Mouse (Mus musculus): ENCODE results near the gene Plcl2. TPM values are rescaled to one million over a fixed set of nuclear protein-coding genes. Genes with fewer than 3 reads are reported as not detected.

The Plcl2 gene
- polyA plus RNA-seq (2014; fragmentation: Nextera tagmentation; extraction: Ambion mirVana) = 5.1 and 5.9 TPM in 2 replicates

- peak within 1 kb of the TSS; percentile 80 for H3K4me2 ChIP-seq (replicated peaks; ENCODE audit: low read depth, low read length)
- ATAC-seq (ENCODE audit: insufficient number of reproducible peaks, insufficient read depth, low FRiP score, low read depth) = peak; percentile 66
These were observed at the start of gene Plcl2 for GRCm38 (mm10) chr17:50509251-50510104. Plcl2 (plus strand) TSS chr17:50509403.

GRCm38 (mm10) chr17:50460301-50460700, 48.9 kb upstream of the Plcl2 start:
- Histone ChIP-seq H3K9me3 (ENCODE audit: control insufficient read depth, low read depth, low read length) (no peaks in the 10 kb centered on the region), H3K27ac (ENCODE audit: low read length) (no peak overlapping the region), H3K4me3 (ENCODE audit: low read depth, low read length) (no peak overlapping the region), H3K27me3 (ENCODE audit: control insufficient read depth, insufficient read depth, low read length) (no peaks in the 10 kb centered on the region), H3K4me2 (replicated peaks; ENCODE audit: low read depth, low read length) (no peak overlapping the region), H3K36me3 (ENCODE audit: control insufficient read depth, insufficient read depth, low read length) (no peaks in the 10 kb centered on the region), H3K9ac (replicated peaks; ENCODE audit: low read depth, low read length) (no peak overlapping the region), H3K4me1 (ENCODE audit: control insufficient read depth, insufficient read depth, low read length) (no peaks in the 10 kb centered on the region)
- WGBS = 70% methylated on average over 8 of the region's 8 CpGs
- no peak for ATAC-seq (ENCODE audit: insufficient number of reproducible peaks, insufficient read depth, low FRiP score, low read depth)

More at GRCm38 (mm10) chr17:50509251-50510104, at the start of gene Plcl2:
- no peaks in the 10 kb centered on the region for H3K9me3 ChIP-seq (ENCODE audit: control insufficient read depth, low read depth, low read length)
- H3K4me1 ChIP-seq (ENCODE audit: control insufficient read depth, insufficient read depth, low read length) = 0 out of 2 replicates have a peak, but pooled peaks cover 4% of the 10 kb centered on the region
- H3K9ac ChIP-seq (replicated peaks; ENCODE audit: low read depth, low read length) = peak within 1 kb of the TSS; percentile 76
- peak within 1 kb of the TSS; percentile 79 for H3K4me3 ChIP-seq (ENCODE audit: low read depth, low read length)
- H3K27ac ChIP-seq (ENCODE audit: low read length) = peak within 1 kb of the TSS; percentile 84
- H3K36me3 ChIP-seq (ENCODE audit: control insufficient read depth, insufficient read depth, low read length) = no peaks in the 10 kb centered on the region
- no peaks in the 10 kb centered on the region for H3K27me3 ChIP-seq (ENCODE audit: control insufficient read depth, insufficient read depth, low read length)
- under 1% methylated on average over 95 of the region's 95 CpGs for WGBS

DNA sequence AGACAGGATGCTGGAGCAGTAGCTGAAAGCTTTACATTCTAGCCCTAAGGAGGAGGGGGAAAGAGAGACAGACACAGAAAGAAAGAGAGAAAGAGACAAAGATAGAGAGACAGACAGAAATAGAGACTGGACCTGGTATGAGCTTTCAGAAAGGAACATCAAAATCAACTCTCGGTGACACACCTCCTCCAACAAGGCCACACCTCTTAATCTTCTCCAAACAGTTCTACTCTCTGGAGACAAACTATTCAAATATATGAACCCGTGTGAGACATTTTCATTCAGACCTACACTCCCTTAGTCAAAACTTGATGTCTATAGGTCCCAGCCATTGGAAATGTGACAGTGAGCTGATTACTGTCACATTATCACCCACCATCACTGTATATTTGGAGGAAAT, 41.8 kb upstream of the Plcl2 start:
- Histone ChIP-seq H3K4me3 (ENCODE audit: low read depth, low read length) (no peak overlapping the region), H3K9ac (replicated peaks; ENCODE audit: low read depth, low read length) (no peak overlapping the region), H3K4me1 (ENCODE audit: control insufficient read depth, insufficient read depth, low read length) (no peaks in the 10 kb centered on the region; the same call in none of the 2 replicates), H3K27me3 (ENCODE audit: control insufficient read depth, insufficient read depth, low read length) (no peaks in the 10 kb centered on the region), H3K4me2 (replicated peaks; ENCODE audit: low read depth, low read length) (no peak overlapping the region), H3K27ac (ENCODE audit: low read length) (no peak overlapping the region), H3K36me3 (ENCODE audit: control insufficient read depth, insufficient read depth, low read length) (no peaks in the 10 kb centered on the region), H3K9me3 (ENCODE audit: control insufficient read depth, low read depth, low read length) (no peaks in the 10 kb centered on the region)
- ATAC-seq (ENCODE audit: insufficient number of reproducible peaks, insufficient read depth, low FRiP score, low read depth) = no peak
- WGBS = 70% methylated on average over 2 of the region's 2 CpGs

GRCm38 (mm10) chr17:50469126-50469525, 40.1 kb upstream of the Plcl2 start:
- no peak for ATAC-seq (ENCODE audit: insufficient number of reproducible peaks, insufficient read depth, low FRiP score, low read depth)
- no peaks in the 10 kb centered on the region for H3K27me3 ChIP-seq (ENCODE audit: control insufficient read depth, insufficient read depth, low read length)
- no peak overlapping the region for H3K4me2 ChIP-seq (replicated peaks; ENCODE audit: low read depth, low read length)
- no peaks in the 10 kb centered on the region; the same call in none of the 2 replicates for H3K4me1 ChIP-seq (ENCODE audit: control insufficient read depth, insufficient read depth, low read length)
- no peak overlapping the region for H3K27ac ChIP-seq (ENCODE audit: low read length)
- H3K36me3 ChIP-seq (ENCODE audit: control insufficient read depth, insufficient read depth, low read length) = no peaks in the 10 kb centered on the region
- H3K9me3 ChIP-seq (ENCODE audit: control insufficient read depth, low read depth, low read length) = no peaks in the 10 kb centered on the region
- H3K9ac ChIP-seq (replicated peaks; ENCODE audit: low read depth, low read length) = no peak overlapping the region
- 83% methylated on average over 5 of the region's 5 CpGs for WGBS
- no peak overlapping the region for H3K4me3 ChIP-seq (ENCODE audit: low read depth, low read length)

DNA sequence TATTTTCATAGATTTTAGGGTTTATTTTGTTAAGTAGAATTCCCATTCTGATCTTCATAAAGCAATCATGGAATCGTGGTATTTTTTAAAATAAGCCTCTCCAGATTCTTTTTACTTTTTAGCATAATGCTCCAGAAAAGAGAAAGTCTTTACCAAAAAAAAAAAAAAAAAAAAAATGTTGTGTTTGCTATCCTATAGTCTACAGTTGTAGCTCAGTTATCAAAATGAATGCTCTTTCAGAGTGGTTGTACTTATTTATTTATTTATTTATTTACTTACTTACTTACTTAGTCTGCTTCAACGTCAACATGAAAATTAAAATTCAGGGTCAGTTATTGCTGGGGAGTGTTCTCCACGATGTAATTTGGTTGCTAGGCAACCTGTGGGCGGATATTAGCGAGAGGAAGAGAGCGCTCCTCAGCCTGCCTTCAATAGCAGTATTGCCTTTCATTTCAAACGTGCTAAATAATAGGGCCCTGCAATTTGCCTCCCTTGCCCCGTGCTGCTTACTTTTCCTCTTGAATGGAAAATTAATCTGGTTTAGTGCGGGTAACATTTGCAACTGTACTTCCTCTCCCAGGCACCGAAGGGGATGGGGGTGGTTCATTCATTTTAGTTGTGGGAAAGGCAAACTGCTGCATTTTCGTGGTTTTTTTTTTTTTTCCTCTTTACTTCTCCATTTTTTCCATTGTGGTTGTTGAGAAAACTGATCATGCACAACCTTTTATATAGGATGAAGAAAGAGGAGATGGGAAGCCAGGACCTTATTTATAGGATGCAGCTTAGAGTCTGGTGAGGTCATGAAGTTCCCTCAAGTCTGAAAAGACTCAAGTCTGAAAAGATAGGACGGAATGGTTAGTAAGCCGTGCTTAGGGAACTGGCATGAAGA, 39.4 kb upstream of the Plcl2 start:
- Histone ChIP-seq H3K4me2 (replicated peaks; ENCODE audit: low read depth, low read length) (peak overlapping the region; percentile 12), H3K27ac (ENCODE audit: low read length) (peak overlapping the region; percentile 70; the same call in 1 of the 2 replicates), H3K4me1 (ENCODE audit: control insufficient read depth, insufficient read depth, low read length) (no peaks in the 10 kb centered on the region; the same call in none of the 2 replicates), H3K4me3 (ENCODE audit: low read depth, low read length) (no peak overlapping the region), H3K9ac (replicated peaks; ENCODE audit: low read depth, low read length) (no peak overlapping the region), H3K9me3 (ENCODE audit: control insufficient read depth, low read depth, low read length) (no peaks in the 10 kb centered on the region), H3K36me3 (ENCODE audit: control insufficient read depth, insufficient read depth, low read length) (no peaks in the 10 kb centered on the region), H3K27me3 (ENCODE audit: control insufficient read depth, insufficient read depth, low read length) (no peaks in the 10 kb centered on the region)
- 32% methylated on average over 13 of the region's 13 CpGs for WGBS
- ATAC-seq (ENCODE audit: insufficient number of reproducible peaks, insufficient read depth, low FRiP score, low read depth) = no peak

GRCm38 (mm10) chr17:50470432-50471078, 38.6 kb upstream of the Plcl2 start:
- Histone ChIP-seq H3K4me3 (ENCODE audit: low read depth, low read length) (no peak overlapping the region), H3K27ac (ENCODE audit: low read length) (peak overlapping the region; percentile 70), H3K9me3 (ENCODE audit: control insufficient read depth, low read depth, low read length) (no peaks in the 10 kb centered on the region), H3K36me3 (ENCODE audit: control insufficient read depth, insufficient read depth, low read length) (no peaks in the 10 kb centered on the region), H3K4me2 (replicated peaks; ENCODE audit: low read depth, low read length) (peak overlapping the region; percentile 12), H3K9ac (replicated peaks; ENCODE audit: low read depth, low read length) (no peak overlapping the region), H3K4me1 (ENCODE audit: control insufficient read depth, insufficient read depth, low read length) (no peaks in the 10 kb centered on the region; the same call in none of the 2 replicates), H3K27me3 (ENCODE audit: control insufficient read depth, insufficient read depth, low read length) (no peaks in the 10 kb centered on the region)
- peak; percentile 49; the same call in 1 of the 2 replicates for ATAC-seq (ENCODE audit: insufficient number of reproducible peaks, insufficient read depth, low FRiP score, low read depth)
- WGBS = 26% methylated on average over 16 of the region's 16 CpGs

- no peak overlapping the region for H3K4me2 ChIP-seq (replicated peaks; ENCODE audit: low read depth, low read length)
- H3K4me1 ChIP-seq (ENCODE audit: control insufficient read depth, insufficient read depth, low read length) = no peaks in the 10 kb centered on the region; the same call in none of the 2 replicates
- H3K9me3 ChIP-seq (ENCODE audit: control insufficient read depth, low read depth, low read length) = no peaks in the 10 kb centered on the region
- H3K36me3 ChIP-seq (ENCODE audit: control insufficient read depth, insufficient read depth, low read length) = no peaks in the 10 kb centered on the region
- H3K9ac ChIP-seq (replicated peaks; ENCODE audit: low read depth, low read length) = no peak overlapping the region
- 45% methylated on average over 3 of the region's 3 CpGs for WGBS
- no peak overlapping the region; the same call in 1 of the 2 replicates for H3K27ac ChIP-seq (ENCODE audit: low read length)
- no peaks in the 10 kb centered on the region for H3K27me3 ChIP-seq (ENCODE audit: control insufficient read depth, insufficient read depth, low read length)
- ATAC-seq (ENCODE audit: insufficient number of reproducible peaks, insufficient read depth, low FRiP score, low read depth) = no peak; the same call in 1 of the 2 replicates
- no peak overlapping the region for H3K4me3 ChIP-seq (ENCODE audit: low read depth, low read length)
These were observed 38.0 kb upstream of the Plcl2 start for GRCm38 (mm10) chr17:50471230-50471629.

DNA sequence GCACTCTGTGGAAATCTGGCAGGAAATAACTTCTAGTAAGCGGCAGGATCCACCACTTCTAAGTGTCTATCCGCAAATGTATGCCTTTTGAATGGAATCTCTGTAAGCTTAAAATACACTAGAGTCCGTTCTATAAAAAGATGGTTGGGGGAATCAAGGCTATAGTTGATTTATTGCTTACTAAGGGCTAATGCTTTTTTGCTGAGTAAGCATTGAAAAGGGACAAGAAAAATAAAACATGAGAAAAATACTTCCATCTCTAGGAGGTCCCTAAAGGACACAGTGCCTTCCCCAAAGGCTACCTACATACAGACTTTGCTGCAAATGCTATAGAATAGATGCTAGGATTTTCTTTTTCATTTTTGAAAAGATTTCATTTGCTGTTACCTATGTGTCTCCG, 31.9 kb upstream of the Plcl2 start:
- no peaks in the 10 kb centered on the region for H3K9me3 ChIP-seq (ENCODE audit: control insufficient read depth, low read depth, low read length)
- WGBS = 77% methylated on average over 4 of the region's 4 CpGs
- no peaks in the 10 kb centered on the region for H3K4me1 ChIP-seq (ENCODE audit: control insufficient read depth, insufficient read depth, low read length)
- H3K27me3 ChIP-seq (ENCODE audit: control insufficient read depth, insufficient read depth, low read length) = no peaks in the 10 kb centered on the region
- no peak overlapping the region for H3K27ac ChIP-seq (ENCODE audit: low read length)
- H3K4me3 ChIP-seq (ENCODE audit: low read depth, low read length) = no peak overlapping the region
- no peaks in the 10 kb centered on the region for H3K36me3 ChIP-seq (ENCODE audit: control insufficient read depth, insufficient read depth, low read length)
- H3K4me2 ChIP-seq (replicated peaks; ENCODE audit: low read depth, low read length) = no peak overlapping the region
- H3K9ac ChIP-seq (replicated peaks; ENCODE audit: low read depth, low read length) = no peak overlapping the region
- ATAC-seq (ENCODE audit: insufficient number of reproducible peaks, insufficient read depth, low FRiP score, low read depth) = no peak

Data from stomach, embryonic 14.5 days (tissue).